Mouse (Mus musculus) lung, embryonic 15.5 days (tissue): Measurements from ENCODE around the gene Slc38a3. TPM values are rescaled to one million over a fixed set of nuclear protein-coding genes. Genes with fewer than 3 reads are reported as not detected.
"Not testable (repeated sequence)": the region's sequence is repeated elsewhere in the genome, so short reads cannot be mapped to it uniquely, and the experiment has no call there.

Experiments used
- ATAC-seq: fragments of 200-750 bp; cut with Nextera tagmentation; 2 replicates; pipeline ENCODE4 v1.8.0; 2017; ENCODE audit warnings: moderate number of reproducible peaks, borderline replicate concordance; ENCODE audit not compliant: low FRiP score, low TSS enrichment; ENCODE audit errors: extremely low read depth
- H3K27ac ChIP-seq: fragments of 300-500 bp; sonication (generic); 2 replicates; pipeline ENCODE4 v1.5.1; 2015; ENCODE audit warnings: moderate library complexity, mild to moderate bottlenecking, inconsistent platforms
- H3K27me3 ChIP-seq: fragments of 300-500 bp; sonication (generic); 2 replicates; pipeline ENCODE4 v1.6.1; 2015; ENCODE audit warnings: inconsistent platforms
- H3K36me3 ChIP-seq: fragments of 300-500 bp; sonication (generic); 2 replicates; pipeline ENCODE4 v1.6.1; 2015; ENCODE audit warnings: inconsistent platforms
- H3K4me1 ChIP-seq: fragments of 300-500 bp; sonication (generic); 2 replicates; pipeline ENCODE4 v1.6.1; 2015; ENCODE audit warnings: inconsistent platforms
- H3K4me2 ChIP-seq: fragments of 300-500 bp; sonication (generic); 2 replicates; pipeline ENCODE4 v1.6.1; 2015; ENCODE audit warnings: inconsistent platforms, mild to moderate bottlenecking, moderate library complexity
- H3K4me3 ChIP-seq: fragments of 300-500 bp; sonication (generic); 2 replicates; pipeline ENCODE4 v1.5.1; 2015; ENCODE audit warnings: mild to moderate bottlenecking, inconsistent platforms
- H3K9ac ChIP-seq: fragments of 300-500 bp; sonication (generic); 2 replicates; pipeline ENCODE4 v1.6.1; 2015; ENCODE audit warnings: inconsistent platforms
- H3K9me3 ChIP-seq: fragments of 300-500 bp; sonication (generic); 2 replicates; pipeline ENCODE4 v1.6.1; 2016; ENCODE audit warnings: inconsistent platforms
- WGBS: fragments of 180-500 bp; shearing (Covaris S2); methylation state at CpG from one replicate; pipeline ENCODE4 v1.1.7; 2015; 5-methylcytosine and 5-hydroxymethylcytosine counted together
- polyA plus RNA-seq: library from polyadenylated mRNA; unstranded; fragments of >200 nt; fragmentation: Nextera tagmentation; extraction: Ambion mirVana; gene quantifications from 2 replicates; pipeline ENCODE4 v1.2.1, GENCODE M21; 2015

Gene Slc38a3
- polyA plus RNA-seq, 1 experiment from 2014 or later = 3.9 TPM

DNA sequence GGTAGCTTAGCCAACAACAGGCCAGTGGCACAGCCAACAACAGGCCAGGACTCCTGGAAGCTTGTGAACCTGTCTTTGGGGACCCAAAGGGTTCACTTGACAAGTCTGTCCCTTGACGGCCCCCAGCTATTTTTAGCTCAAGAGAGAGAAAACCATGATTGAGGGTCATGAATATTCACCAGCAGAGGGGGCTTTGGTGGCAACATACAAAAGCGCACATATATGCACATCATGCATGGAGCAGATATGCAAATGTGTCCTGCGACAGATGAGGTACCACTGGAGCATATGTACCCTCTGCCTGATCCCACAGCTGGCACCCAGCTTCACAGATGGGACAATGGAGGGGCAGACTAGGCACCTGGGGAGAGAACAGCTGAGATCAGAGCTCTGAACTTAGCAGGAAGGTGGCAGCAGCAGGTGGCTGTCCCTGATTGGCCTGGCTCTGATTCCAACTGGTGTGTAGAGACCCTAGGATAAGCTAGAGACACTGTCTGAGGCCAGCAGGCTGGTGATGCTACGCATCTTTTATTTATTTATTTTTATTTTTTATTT, 24.2 kb upstream of the Slc38a3 start:
- H3K4me1 ChIP-seq = peaks cover 49% of the 10 kb centered on the region
- ATAC-seq = no peak
- 61% methylated on average over 4 of the region's 4 CpGs for WGBS
- H3K4me2 ChIP-seq = no peak overlapping the region
- no peak overlapping the region for H3K9ac ChIP-seq
- no peak overlapping the region for H3K4me3 ChIP-seq
- no peaks in the 10 kb centered on the region for H3K27me3 ChIP-seq
- peaks cover 32% of the 10 kb centered on the region for H3K36me3 ChIP-seq
- H3K9me3 ChIP-seq = no peaks in the 10 kb centered on the region
- no peak overlapping the region for H3K27ac ChIP-seq

DNA sequence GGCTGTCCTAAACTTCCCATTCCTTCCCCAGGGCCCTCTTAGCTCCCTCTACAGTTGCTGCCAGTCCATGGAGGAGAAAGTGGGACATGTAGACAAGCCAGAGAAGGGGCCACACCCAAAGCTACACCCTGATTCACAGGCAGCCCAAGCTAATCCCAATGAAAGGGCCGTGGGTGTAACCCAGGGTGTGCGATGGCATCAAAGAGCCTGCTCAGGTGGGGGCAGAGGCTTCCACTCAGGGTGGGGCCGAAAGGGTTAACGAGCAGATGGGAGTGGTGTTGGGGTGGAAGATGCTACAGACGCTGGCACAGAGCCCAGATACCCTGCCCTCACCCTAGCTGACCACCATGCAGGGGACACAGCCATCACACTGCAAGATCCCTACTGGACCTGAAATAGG, 23.5 kb upstream of the Slc38a3 start:
- Histone ChIP-seq H3K4me3 (no peak overlapping the region), H3K4me1 (peaks cover 41% of the 10 kb centered on the region), H3K4me2 (no peak overlapping the region), H3K9me3 (no peaks in the 10 kb centered on the region), H3K36me3 (peaks cover 32% of the 10 kb centered on the region), H3K27me3 (no peaks in the 10 kb centered on the region), H3K27ac (no peak overlapping the region), H3K9ac (no peak overlapping the region)
- no peak for ATAC-seq
- WGBS = 69% methylated on average over 5 of the region's 5 CpGs

DNA sequence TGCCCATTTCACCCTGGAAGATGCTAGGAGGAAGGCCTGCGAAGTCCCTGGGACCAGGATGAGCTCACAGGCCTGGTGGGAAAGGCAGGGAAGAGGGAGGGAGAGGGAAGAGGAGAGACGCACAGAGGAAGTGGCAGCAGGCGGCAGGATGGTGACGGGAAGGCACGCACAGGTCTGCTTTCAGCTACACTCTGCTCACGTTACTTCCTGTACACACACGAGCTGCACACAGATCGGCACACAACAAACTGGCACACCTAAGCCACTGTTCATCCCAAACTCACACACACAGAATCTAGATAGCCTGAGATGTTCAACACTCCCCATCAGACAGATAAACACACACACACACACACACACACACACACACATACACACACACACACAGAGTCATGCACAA, 21.1 kb upstream of the Slc38a3 start:
- peaks cover 32% of the 10 kb centered on the region for H3K36me3 ChIP-seq
- peaks cover 25% of the 10 kb centered on the region for H3K4me1 ChIP-seq
- no peaks in the 10 kb centered on the region for H3K9me3 ChIP-seq
- ATAC-seq = no peak
- H3K9ac ChIP-seq = no peak overlapping the region
- no peak overlapping the region for H3K4me3 ChIP-seq
- WGBS = 61% methylated on average over 8 of the region's 8 CpGs
- no peaks in the 10 kb centered on the region for H3K27me3 ChIP-seq
- H3K4me2 ChIP-seq = no peak overlapping the region
- H3K27ac ChIP-seq = no peak overlapping the region

DNA sequence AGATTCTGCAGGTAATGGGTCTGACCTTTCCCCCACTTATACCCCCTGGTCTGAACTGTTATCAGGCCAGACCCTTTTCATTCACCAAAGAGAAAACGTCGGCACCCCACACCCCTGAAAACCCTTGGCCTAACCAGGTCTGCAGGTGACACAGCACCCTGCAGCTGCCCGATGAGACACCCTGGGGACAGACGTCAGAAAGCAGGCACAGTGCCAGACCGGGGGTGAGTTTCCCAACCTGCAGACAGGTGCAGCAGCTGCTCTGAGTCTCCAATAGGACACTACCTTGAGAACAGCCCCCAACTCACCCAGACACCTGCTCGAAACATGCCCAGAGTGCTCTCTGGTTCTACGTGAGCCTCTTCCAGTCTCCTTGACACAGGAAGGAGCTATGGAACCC, 19.6 kb upstream of the Slc38a3 start:
- H3K36me3 ChIP-seq = peaks cover 38% of the 10 kb centered on the region
- 66% methylated on average over 7 of the region's 7 CpGs for WGBS
- no peak for ATAC-seq

DNA sequence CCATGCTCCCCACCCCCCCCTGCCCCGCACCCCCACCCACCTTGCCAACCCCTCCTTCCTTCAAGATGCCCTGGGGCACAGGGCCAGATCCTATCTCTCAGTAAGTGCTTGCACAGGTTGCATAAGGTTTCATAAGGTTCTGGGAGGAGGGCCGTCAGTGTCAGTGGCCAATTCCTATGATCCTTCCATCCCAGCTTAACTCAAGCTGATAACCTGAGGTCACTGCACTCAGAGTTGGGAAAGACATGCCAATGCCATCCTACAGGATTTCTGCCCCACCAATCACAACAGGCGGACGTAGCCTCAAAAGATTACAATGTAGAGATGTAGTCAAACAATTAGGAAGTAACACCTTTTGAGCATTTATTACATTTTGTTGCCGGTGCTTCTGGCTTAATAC, 19.1 kb upstream of the Slc38a3 start:
- 77% methylated on average over 5 of the region's 5 CpGs for WGBS
- Histone ChIP-seq H3K9me3 (no peaks in the 10 kb centered on the region), H3K27ac (no peak overlapping the region), H3K36me3 (peaks cover 38% of the 10 kb centered on the region), H3K4me1 (peaks cover 12% of the 10 kb centered on the region), H3K4me3 (no peak overlapping the region), H3K27me3 (no peaks in the 10 kb centered on the region), H3K4me2 (no peak overlapping the region), H3K9ac (no peak overlapping the region)
- ATAC-seq = no peak

More for the DNA sequence above, 19.6 kb upstream of the Slc38a3 start:
- Histone ChIP-seq H3K4me1 (peaks cover 16% of the 10 kb centered on the region), H3K4me3 (no peak overlapping the region), H3K9me3 (no peaks in the 10 kb centered on the region), H3K4me2 (no peak overlapping the region), H3K27ac (no peak overlapping the region), H3K9ac (no peak overlapping the region), H3K27me3 (no peaks in the 10 kb centered on the region)

DNA sequence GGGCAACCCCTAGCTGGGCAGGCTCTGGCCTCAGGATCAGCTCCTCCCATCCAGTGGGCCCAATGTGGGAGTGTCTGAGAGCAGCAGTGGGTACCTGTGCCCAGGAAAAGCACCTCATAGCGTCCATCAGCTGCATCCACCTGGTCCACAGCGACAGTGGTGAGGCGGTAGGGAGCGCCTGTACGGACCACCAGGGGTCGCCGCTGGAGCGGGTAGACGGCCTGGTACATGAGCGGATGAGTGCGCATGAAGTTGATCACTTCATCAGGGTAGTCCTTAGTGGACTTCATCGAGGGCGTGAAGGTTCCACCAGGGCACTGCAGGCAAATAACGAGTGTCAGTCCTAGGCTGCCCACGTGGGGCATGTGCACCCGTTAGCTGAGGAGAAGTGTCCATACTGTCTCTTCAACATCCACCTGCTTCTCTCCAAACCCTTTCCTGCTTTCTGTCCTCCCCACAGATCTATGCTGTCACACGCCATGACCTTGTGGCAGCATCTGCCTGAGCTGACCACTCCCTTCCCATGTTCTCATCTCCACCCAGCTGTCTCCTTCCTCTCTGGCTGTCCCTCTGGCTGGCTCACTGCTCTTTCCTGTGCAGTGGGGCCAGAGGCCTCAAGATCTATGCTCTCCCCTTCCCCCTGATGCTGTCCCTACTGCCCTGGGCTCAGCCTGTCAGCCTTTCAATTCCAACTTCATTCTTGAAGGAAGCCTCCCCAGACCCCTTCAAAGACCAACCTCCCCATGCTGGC, 16.1 kb upstream of the Slc38a3 start:
- WGBS = 43% methylated on average over 17 of the region's 17 CpGs
- no peak overlapping the region for H3K27ac ChIP-seq
- peak; percentile 47 for ATAC-seq
- no peak overlapping the region for H3K4me2 ChIP-seq
- peaks cover 12% of the 10 kb centered on the region for H3K4me1 ChIP-seq
- peaks cover 22% of the 10 kb centered on the region for H3K36me3 ChIP-seq
- no peaks in the 10 kb centered on the region for H3K27me3 ChIP-seq
- no peaks in the 10 kb centered on the region for H3K9me3 ChIP-seq
- no peak overlapping the region for H3K9ac ChIP-seq
- no peak overlapping the region for H3K4me3 ChIP-seq

DNA sequence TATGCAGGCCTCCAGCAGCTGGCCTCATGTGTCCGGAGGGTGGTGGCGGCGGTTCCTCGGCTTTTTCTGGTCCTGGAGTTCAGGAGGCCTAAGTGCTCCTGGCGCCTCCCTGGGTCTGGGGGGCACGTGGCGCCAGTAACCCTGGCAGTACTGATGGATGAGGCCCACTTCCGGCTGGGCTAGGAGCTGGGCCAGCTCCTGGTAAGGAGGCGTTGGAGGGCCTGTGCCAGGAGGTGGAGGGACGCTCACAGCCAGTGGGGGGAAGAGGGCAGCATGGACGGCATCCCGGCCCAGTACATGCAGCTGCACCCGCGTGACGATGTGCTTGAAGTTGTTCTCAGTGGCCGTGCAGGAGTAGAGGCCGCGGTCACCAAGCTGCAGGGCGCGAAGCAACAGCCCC, 13.1 kb upstream of the Slc38a3 start:
- no peak for ATAC-seq
- WGBS = 71% methylated on average over 20 of the region's 20 CpGs
- peaks cover 9% of the 10 kb centered on the region; the same call in 1 of the 2 replicates for H3K36me3 ChIP-seq

DNA sequence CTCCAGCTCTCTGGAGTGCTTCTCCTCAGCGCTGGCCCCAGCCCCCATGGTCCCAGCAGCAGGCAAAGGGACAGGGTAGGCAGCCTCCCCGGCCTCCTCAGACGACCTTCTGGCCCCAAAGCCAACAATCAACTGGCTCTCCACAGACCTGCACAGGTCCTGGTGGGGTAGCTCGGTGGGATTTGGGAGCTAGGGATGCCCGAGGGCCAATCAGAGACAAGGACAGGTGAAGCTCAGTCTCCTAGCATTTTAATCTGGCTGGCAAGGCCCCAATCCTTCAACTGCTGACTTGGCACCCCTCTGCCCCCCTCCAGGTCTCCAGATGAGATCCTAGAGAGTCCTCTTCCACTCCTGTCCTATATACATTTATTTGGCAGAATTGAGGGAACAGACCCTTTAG, 10.2 kb upstream of the Slc38a3 start, which contains the start of gene Gnat1:
Gene Gnat1, minus strand, starts transcription at position 212 of the 400 bp plus-strand sequence.
- WGBS = 25% methylated on average over 5 of the region's 5 CpGs
- Histone ChIP-seq H3K27me3 (peaks cover 34% of the 10 kb centered on the region), H3K4me3 (no peak within 1 kb of the TSS), H3K9me3 (no peaks in the 10 kb centered on the region), H3K9ac (no peak within 1 kb of the TSS), H3K27ac (no peak within 1 kb of the TSS), H3K36me3 (peaks cover 5% of the 10 kb centered on the region; the same call in 1 of the 2 replicates), H3K4me2 (no peak within 1 kb of the TSS), H3K4me1 (peaks cover 27% of the 10 kb centered on the region)
- ATAC-seq = no peak

More for the DNA sequence above, 13.1 kb upstream of the Slc38a3 start:
- Histone ChIP-seq H3K4me2 (no peak overlapping the region), H3K4me1 (peaks cover 15% of the 10 kb centered on the region), H3K4me3 (no peak overlapping the region), H3K9ac (no peak overlapping the region), H3K9me3 (no peaks in the 10 kb centered on the region), H3K27ac (no peak overlapping the region; the same call in 1 of the 2 replicates), H3K27me3 (peaks cover 5% of the 10 kb centered on the region)

DNA sequence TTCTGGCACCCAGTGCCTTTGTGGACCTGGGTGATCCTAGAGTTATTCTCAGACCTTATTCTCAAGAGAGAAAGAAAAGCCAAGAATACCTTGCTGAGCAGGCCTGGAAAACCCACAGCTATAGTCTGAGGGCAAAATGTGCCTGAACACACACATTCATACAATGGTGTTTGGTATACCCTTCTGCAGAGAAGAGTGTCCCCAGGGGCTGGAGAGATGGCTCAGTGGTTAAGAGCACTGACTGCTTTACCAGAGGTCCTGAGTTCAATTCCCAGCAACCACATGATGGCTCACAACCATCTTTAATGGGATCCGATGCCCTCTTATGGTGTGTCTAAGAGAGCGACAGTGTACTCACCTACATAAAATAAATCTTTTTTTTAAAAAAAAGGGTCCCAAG, 9.5 kb upstream of the Slc38a3 start:
- 0 out of 2 replicates have a peak, but pooled peaks cover 4% of the 10 kb centered on the region for H3K36me3 ChIP-seq
- peaks cover 27% of the 10 kb centered on the region for H3K4me1 ChIP-seq
- H3K9ac ChIP-seq = no peak overlapping the region
- H3K9me3 ChIP-seq = no peaks in the 10 kb centered on the region
- no peak overlapping the region for H3K4me2 ChIP-seq
- H3K27ac ChIP-seq = no peak overlapping the region
- peaks cover 38% of the 10 kb centered on the region for H3K27me3 ChIP-seq
- ATAC-seq = no peak
- 87% methylated on average over 2 of the region's 2 CpGs for WGBS
- H3K4me3 ChIP-seq = no peak overlapping the region

DNA sequence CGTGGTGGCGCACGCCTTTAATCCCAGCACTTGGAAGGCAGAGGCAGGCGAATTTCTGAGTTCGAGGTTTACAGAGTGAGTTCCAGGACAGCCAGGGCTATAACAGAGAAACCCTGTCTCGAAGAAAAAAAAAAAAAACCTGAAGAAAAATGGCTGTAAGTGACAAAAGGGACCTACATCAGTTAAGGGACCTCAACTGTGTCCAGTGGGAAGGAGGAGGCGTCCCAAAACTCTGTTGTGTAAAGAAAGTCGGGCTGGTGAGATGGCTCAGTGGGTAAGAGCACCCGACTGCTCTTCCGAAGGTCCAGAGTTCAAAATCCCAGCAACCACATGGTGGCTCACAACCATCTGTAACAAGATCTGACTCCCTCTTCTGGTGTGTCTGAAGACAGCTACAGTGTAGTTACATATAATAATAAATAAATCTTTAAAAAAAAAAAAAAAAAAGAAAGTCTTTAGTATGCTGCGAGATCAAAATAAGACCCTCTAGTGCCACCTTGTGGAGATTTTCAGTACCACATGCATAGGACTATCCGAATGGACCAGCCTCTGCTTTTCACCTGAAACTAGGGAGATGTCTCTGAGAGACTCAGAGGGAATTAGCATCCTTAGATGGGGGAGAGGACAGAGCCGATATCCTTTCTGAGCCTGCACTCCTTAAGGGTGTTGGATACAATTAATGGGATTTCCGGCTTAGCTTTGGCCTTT, 8.6 kb upstream of the Slc38a3 start:
- not testable (repeated sequence) for H3K4me3 ChIP-seq, ATAC-seq, H3K9me3 ChIP-seq, H3K36me3 ChIP-seq, H3K27ac ChIP-seq, H3K9ac ChIP-seq
- Histone ChIP-seq H3K4me1 (peaks cover 27% of the 10 kb centered on the region), H3K27me3 (peaks cover 38% of the 10 kb centered on the region), H3K4me2 (0 out of 2 replicates have a peak overlapping the region, but pooled peaks have one; percentile 69)
- WGBS = 34% methylated on average over 14 of the region's 14 CpGs

DNA sequence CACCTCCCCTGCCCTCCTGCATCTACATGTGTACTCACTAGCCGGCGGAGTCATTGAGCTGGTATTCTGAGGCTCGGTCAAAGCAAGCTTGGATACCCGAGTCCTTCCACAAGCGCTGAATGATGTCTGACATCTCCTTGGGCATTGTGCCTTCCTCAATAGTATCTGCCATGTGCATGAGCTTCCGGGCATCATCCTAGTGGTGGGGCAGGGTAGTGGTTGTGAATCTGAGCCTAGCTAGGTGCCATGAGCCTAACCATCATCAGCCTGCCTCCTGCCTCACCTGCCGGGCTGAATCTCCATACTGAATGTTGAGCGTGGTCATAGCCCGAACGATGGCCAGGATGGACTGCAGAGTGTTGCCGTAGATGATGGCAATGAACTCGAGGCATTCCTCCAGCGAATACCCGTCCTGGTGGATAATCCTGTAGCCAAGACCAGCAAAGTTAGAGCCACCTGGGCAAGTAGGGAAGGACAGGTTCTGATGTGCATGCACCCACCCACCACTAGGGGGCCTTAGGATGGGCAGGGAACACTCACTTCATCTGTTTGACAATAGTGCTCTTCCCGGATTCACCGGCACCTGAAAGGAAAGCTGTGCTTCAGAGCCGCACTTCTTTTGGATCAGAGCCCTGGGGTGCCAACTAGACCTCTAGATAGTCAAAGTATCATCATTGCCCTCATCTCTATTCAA, 7.9 kb upstream of the Slc38a3 start:
- H3K27me3 ChIP-seq = peaks cover 38% of the 10 kb centered on the region
- no peak for ATAC-seq
- H3K36me3 ChIP-seq = 0 out of 2 replicates have a peak, but pooled peaks cover under 1% of the 10 kb centered on the region
- no peak overlapping the region for H3K9ac ChIP-seq
- peak overlapping the region; percentile 69 for H3K4me2 ChIP-seq
- H3K4me1 ChIP-seq = peaks cover 23% of the 10 kb centered on the region
- 12% methylated on average over 17 of the region's 17 CpGs for WGBS
- H3K4me3 ChIP-seq = no peak overlapping the region
- no peak overlapping the region for H3K27ac ChIP-seq
- no peaks in the 10 kb centered on the region for H3K9me3 ChIP-seq
